Mouse (Mus musculus): Measurements from ENCODE around the gene Prelid3b. TPM values are rescaled to one million over a fixed set of nuclear protein-coding genes. Genes with fewer than 3 reads are reported as not detected.

Prelid3b gene
- polyA plus RNA-seq, 1 experiment from 2014 or later: 130 TPM

DNA sequence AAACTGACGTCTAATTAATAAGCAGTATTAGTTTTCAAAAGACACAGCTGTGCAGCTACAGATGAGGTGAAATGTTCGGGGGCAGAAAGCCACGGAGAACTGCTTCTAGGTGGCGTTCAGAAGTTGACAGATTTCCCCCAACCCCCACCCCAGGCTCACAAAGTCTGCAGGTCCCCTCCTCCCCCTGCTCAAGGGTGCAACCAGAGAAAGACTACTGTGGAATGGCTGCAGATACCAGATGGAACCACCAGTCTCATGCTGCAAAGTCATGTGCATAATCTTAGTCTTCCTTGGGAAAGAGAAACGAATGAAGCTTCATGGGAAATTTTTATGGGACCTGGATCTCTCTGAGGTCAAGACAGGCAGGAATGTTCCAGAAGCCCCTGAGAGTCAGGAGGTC is 29.4 kb upstream of the Prelid3b start:
- WGBS: 46% methylated on average over 5 of the region's 5 CpGs
- H3K9ac ChIP-seq (ENCODE audit: low read depth, low read length): no peak overlapping the region

DNA sequence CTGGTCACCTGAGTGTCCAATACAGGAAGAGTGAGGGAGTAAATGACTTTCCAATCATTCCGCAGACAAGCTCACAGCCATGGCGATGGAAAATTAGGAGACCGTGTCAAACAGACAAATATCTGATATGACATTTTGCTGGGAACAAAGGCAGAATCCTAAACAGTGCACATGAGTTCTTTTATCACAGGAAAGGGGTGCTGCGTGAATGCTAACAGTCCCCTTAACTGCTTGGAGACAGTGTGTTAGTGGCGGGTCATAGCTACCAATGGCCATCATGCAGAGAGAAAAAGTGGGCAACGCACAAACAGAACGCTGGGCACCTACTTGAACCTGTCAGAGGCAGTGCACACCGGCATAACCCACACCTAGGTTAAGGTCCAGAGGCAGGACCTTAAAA is 28.6 kb upstream of the Prelid3b start:
- H3K4me2 ChIP-seq (replicated peaks; ENCODE audit: low read depth, low read length): no peak overlapping the region
- H3K27ac ChIP-seq (ENCODE audit: low read depth, low read length): no peak overlapping the region
- no peaks in the 10 kb centered on the region for H3K27me3 ChIP-seq (ENCODE audit: control insufficient read depth, insufficient read depth, low read length)
- H3K36me3 ChIP-seq (ENCODE audit: control insufficient read depth, insufficient read depth, low read length): no peaks in the 10 kb centered on the region
- 91% methylated on average over 8 of the region's 8 CpGs for WGBS
- no peak overlapping the region for H3K9ac ChIP-seq (ENCODE audit: low read depth, low read length)
- no peak overlapping the region for H3K4me3 ChIP-seq (ENCODE audit: low read depth, low read length)
- no peaks in the 10 kb centered on the region for H3K4me1 ChIP-seq (replicated peaks; ENCODE audit: control insufficient read depth, insufficient read depth, low read length)
- DNase-seq (ENCODE audit: low spot score): no peak
- H3K9me3 ChIP-seq (ENCODE audit: control insufficient read depth, low read length): no peaks in the 10 kb centered on the region
- 0 out of 2 replicates have a peak, but pooled peaks have one; percentile 10 for ATAC-seq (ENCODE audit: low FRiP score)

More for the DNA sequence above, 29.4 kb upstream of the Prelid3b start:
- Histone ChIP-seq H3K36me3 (ENCODE audit: control insufficient read depth, insufficient read depth, low read length) (no peaks in the 10 kb centered on the region), H3K9me3 (ENCODE audit: control insufficient read depth, low read length) (no peaks in the 10 kb centered on the region), H3K4me1 (replicated peaks; ENCODE audit: control insufficient read depth, insufficient read depth, low read length) (no peaks in the 10 kb centered on the region), H3K27me3 (ENCODE audit: control insufficient read depth, insufficient read depth, low read length) (no peaks in the 10 kb centered on the region), H3K4me3 (ENCODE audit: low read depth, low read length) (no peak overlapping the region), H3K4me2 (replicated peaks; ENCODE audit: low read depth, low read length) (no peak overlapping the region), H3K27ac (ENCODE audit: low read depth, low read length) (no peak overlapping the region)
- no peak for DNase-seq (ENCODE audit: low spot score)
- ATAC-seq (ENCODE audit: low FRiP score): no peak

DNA sequence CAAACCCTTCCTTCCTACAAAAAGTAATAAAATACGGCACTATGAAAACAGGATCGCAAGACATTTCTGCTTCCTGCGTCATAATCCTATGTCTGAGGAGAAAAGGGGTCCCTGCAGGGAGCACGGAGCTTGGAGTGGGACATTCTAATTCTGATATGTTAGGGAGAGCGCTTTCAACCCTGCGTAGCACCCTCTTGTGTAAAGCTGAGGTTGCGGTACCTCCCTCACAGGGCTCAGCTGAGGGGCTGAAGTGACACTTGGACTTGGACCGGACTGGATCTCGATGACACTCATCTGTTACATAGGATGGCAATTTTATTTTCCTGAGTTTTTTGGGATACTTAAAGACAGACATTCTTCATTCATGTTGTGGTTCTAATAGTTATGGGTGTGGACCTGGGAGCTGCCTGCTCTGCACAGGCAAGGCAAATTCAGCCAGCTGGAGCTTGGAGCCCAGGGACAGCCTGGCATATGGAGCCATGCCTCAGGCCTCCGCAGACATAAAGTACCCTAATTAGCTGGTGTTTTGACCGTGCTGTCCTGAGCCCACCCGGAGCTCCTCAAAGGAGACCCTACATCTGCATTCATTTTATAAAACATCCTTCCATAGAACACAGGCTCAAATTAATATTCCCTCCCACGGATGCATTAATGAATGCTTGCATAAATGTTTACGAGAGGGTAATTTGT is 28.1 kb upstream of the Prelid3b start:
- H3K4me2 ChIP-seq (replicated peaks; ENCODE audit: low read depth, low read length): no peak overlapping the region
- no peaks in the 10 kb centered on the region for H3K9me3 ChIP-seq (ENCODE audit: control insufficient read depth, low read length)
- H3K27ac ChIP-seq (ENCODE audit: low read depth, low read length): no peak overlapping the region
- no peak overlapping the region for H3K9ac ChIP-seq (ENCODE audit: low read depth, low read length)
- DNase-seq (ENCODE audit: low spot score) (no peak), ATAC-seq (ENCODE audit: low FRiP score) (peak; percentile 64)
- WGBS: 81% methylated on average over 14 of the region's 14 CpGs
- H3K36me3 ChIP-seq (ENCODE audit: control insufficient read depth, insufficient read depth, low read length): no peaks in the 10 kb centered on the region
- H3K27me3 ChIP-seq (ENCODE audit: control insufficient read depth, insufficient read depth, low read length): no peaks in the 10 kb centered on the region
- H3K4me3 ChIP-seq (ENCODE audit: low read depth, low read length): no peak overlapping the region
- H3K4me1 ChIP-seq (replicated peaks; ENCODE audit: control insufficient read depth, insufficient read depth, low read length): no peaks in the 10 kb centered on the region

DNA sequence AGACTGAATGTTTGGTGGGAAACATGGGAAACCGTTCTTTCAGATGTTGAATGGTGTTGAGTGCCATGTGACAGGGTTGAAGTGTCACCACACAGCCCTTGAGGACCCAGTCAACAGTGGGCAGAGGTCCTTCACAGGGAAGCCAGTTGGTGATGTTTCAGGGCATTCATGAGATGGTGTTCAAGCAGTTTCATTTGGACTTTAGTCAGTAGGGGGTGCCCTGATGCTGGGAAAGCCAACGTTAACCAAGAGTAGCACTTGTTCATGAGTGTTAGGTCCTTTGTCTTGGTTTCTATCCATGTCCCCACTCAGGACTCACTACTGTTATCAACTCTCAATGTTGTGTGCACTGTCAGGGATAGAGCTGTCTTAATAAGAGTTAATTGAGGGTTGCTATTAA is 20.0 kb upstream of the Prelid3b start:
- Histone ChIP-seq H3K4me1 (replicated peaks; ENCODE audit: control insufficient read depth, insufficient read depth, low read length) (no peaks in the 10 kb centered on the region), H3K27ac (ENCODE audit: low read depth, low read length) (no peak overlapping the region), H3K9me3 (ENCODE audit: control insufficient read depth, low read length) (no peaks in the 10 kb centered on the region), H3K4me3 (ENCODE audit: low read depth, low read length) (no peak overlapping the region), H3K4me2 (replicated peaks; ENCODE audit: low read depth, low read length) (no peak overlapping the region), H3K27me3 (ENCODE audit: control insufficient read depth, insufficient read depth, low read length) (no peaks in the 10 kb centered on the region), H3K9ac (ENCODE audit: low read depth, low read length) (no peak overlapping the region), H3K36me3 (ENCODE audit: control insufficient read depth, insufficient read depth, low read length) (no peaks in the 10 kb centered on the region)
- WGBS: 87% methylated on average over 2 of the region's 2 CpGs
- ATAC-seq (ENCODE audit: low FRiP score) (no peak), DNase-seq (ENCODE audit: low spot score) (no peak)

DNA sequence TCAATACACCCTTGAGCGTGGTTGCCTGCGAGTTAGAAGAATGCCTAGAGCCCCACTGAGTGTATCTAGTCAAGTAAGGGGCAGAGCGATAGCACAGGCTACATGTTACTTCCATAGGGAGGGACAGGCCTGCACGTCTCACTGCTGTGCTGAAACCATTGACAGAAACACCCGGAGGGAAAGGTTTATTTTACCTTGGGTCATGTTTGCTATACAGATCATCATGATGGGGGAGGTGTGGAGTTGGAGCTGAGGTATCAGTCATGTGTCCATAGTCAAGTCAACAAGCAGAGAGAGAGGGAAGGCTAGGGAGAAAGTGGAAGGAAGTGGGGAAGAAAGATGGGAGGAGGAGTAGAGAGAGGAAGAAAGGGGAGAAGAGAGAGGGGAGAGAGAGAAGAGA is 14.1 kb upstream of the Prelid3b start:
- Histone ChIP-seq H3K4me2 (replicated peaks; ENCODE audit: low read depth, low read length) (no peak overlapping the region), H3K4me3 (ENCODE audit: low read depth, low read length) (no peak overlapping the region), H3K27ac (ENCODE audit: low read depth, low read length) (no peak overlapping the region), H3K4me1 (replicated peaks; ENCODE audit: control insufficient read depth, insufficient read depth, low read length) (no peaks in the 10 kb centered on the region), H3K27me3 (ENCODE audit: control insufficient read depth, insufficient read depth, low read length) (no peaks in the 10 kb centered on the region), H3K9me3 (ENCODE audit: control insufficient read depth, low read length) (no peaks in the 10 kb centered on the region), H3K36me3 (ENCODE audit: control insufficient read depth, insufficient read depth, low read length) (no peaks in the 10 kb centered on the region), H3K9ac (ENCODE audit: low read depth, low read length) (no peak overlapping the region)
- ATAC-seq (ENCODE audit: low FRiP score) (no peak), DNase-seq (ENCODE audit: low spot score) (no peak)
- WGBS: 86% methylated on average over 5 of the region's 5 CpGs

DNA sequence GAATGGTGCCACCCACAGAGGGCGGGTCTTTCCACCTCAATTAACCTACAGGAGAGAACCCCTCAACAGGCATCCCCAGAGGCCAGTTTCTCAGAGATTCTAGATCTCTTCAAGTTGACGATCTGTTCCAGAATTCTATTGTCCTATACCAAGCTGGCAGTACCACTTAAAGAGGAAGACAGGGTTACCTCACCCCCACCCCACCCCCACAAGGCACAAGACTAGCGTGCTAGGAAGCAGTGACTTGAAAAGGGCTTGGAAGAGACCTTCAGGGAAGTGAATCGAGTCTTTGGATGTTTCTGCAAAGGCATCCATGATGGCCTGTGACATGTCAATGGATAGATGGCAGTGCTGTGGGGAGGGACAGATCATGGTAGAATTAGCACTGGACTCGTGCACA is 5.9 kb upstream of the Prelid3b start:
- no peak overlapping the region for H3K4me2 ChIP-seq (replicated peaks; ENCODE audit: low read depth, low read length)
- no peaks in the 10 kb centered on the region for H3K9me3 ChIP-seq (ENCODE audit: control insufficient read depth, low read length)
- no peaks in the 10 kb centered on the region for H3K4me1 ChIP-seq (replicated peaks; ENCODE audit: control insufficient read depth, insufficient read depth, low read length)
- no peak for ATAC-seq (ENCODE audit: low FRiP score)
- no peak overlapping the region for H3K9ac ChIP-seq (ENCODE audit: low read depth, low read length)
- no peak overlapping the region for H3K4me3 ChIP-seq (ENCODE audit: low read depth, low read length)
- 78% methylated on average over 5 of the region's 5 CpGs for WGBS
- DNase-seq (ENCODE audit: low spot score): no peak
- no peak overlapping the region for H3K27ac ChIP-seq (ENCODE audit: low read depth, low read length)
- no peaks in the 10 kb centered on the region for H3K27me3 ChIP-seq (ENCODE audit: control insufficient read depth, insufficient read depth, low read length)
- H3K36me3 ChIP-seq (ENCODE audit: control insufficient read depth, insufficient read depth, low read length): no peaks in the 10 kb centered on the region

DNA sequence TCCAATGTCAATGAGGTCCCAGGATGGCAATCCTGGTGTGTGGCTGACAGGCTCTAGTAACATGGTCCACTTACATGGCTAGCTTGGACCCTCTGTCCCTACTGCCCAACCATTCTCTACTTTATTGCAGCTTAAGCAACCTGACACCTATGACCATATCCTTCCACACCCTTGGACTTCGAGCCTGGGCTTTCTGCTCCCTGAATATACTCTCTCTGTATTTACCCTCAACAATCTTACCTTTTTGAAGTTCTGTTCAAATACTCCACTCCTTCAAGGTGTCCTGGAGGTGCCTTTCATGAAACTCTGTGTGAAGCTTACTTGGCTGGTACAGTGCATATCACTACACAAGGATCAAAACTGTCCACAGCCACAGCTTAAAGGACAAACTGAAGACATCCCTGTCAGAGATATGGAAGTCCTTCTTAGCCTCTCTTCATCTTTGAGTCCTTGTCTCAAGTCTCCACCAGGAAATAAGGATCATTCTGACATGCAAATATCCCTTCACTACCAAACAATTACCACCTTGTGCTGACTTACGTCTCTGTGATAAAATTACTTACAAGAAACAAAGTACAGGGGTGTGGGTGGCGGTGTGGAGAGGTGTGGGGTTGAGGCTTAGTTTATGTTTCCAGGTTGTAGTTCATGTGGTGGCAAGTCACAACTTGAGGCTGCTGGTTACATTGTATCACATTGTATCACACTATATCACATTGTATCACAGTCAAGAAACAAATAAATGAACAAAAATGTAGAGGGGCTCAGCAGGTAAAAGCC is 4.8 kb upstream of the Prelid3b start:
- H3K4me1 ChIP-seq (replicated peaks; ENCODE audit: control insufficient read depth, insufficient read depth, low read length): 0 out of 2 replicates have a peak, but pooled peaks cover 2% of the 10 kb centered on the region
- WGBS: 90% methylated on average over 3 of the region's 3 CpGs
- H3K4me2 ChIP-seq (replicated peaks; ENCODE audit: low read depth, low read length): no peak overlapping the region
- no peak overlapping the region for H3K9ac ChIP-seq (ENCODE audit: low read depth, low read length)
- no peak for ATAC-seq (ENCODE audit: low FRiP score)
- DNase-seq (ENCODE audit: low spot score): no peak
- H3K4me3 ChIP-seq (ENCODE audit: low read depth, low read length): no peak overlapping the region
- H3K36me3 ChIP-seq (ENCODE audit: control insufficient read depth, insufficient read depth, low read length): no peaks in the 10 kb centered on the region
- no peak overlapping the region for H3K27ac ChIP-seq (ENCODE audit: low read depth, low read length)
- H3K27me3 ChIP-seq (ENCODE audit: control insufficient read depth, insufficient read depth, low read length): no peaks in the 10 kb centered on the region
- H3K9me3 ChIP-seq (ENCODE audit: control insufficient read depth, low read length): no peaks in the 10 kb centered on the region

DNA sequence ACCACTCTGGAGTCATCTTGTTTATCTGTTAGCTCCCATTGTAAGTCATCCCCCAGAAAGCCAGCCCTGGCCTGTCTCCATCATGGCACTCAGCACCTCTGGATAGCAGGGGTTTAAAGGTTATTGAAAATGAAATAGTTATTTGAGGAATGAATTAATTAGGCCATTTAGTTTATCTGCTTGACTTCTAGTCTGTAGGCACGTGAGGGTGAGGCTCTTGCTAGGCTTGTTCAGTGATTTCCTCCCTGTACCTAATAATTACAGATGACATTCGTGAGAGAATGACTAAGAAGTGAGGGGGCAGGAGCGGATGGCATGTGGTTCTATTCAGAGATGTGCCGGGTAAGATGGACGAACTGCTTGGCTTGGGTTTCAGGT is 658 bp upstream of the Prelid3b start:
- Histone ChIP-seq H3K4me2 (replicated peaks; ENCODE audit: low read depth, low read length) (peak overlapping the region; percentile 48), H3K27ac (ENCODE audit: low read depth, low read length) (no peak overlapping the region), H3K9me3 (ENCODE audit: control insufficient read depth, low read length) (no peaks in the 10 kb centered on the region), H3K4me1 (replicated peaks; ENCODE audit: control insufficient read depth, insufficient read depth, low read length) (0 out of 2 replicates have a peak, but pooled peaks cover 2% of the 10 kb centered on the region), H3K4me3 (ENCODE audit: low read depth, low read length) (peak overlapping the region; percentile 31), H3K9ac (ENCODE audit: low read depth, low read length) (peak overlapping the region; percentile 55), H3K36me3 (ENCODE audit: control insufficient read depth, insufficient read depth, low read length) (no peaks in the 10 kb centered on the region), H3K27me3 (ENCODE audit: control insufficient read depth, insufficient read depth, low read length) (no peaks in the 10 kb centered on the region)
- ATAC-seq (ENCODE audit: low FRiP score): no peak
- no peak for DNase-seq (ENCODE audit: low spot score)
- 85% methylated on average over 5 of the region's 5 CpGs for WGBS

DNA sequence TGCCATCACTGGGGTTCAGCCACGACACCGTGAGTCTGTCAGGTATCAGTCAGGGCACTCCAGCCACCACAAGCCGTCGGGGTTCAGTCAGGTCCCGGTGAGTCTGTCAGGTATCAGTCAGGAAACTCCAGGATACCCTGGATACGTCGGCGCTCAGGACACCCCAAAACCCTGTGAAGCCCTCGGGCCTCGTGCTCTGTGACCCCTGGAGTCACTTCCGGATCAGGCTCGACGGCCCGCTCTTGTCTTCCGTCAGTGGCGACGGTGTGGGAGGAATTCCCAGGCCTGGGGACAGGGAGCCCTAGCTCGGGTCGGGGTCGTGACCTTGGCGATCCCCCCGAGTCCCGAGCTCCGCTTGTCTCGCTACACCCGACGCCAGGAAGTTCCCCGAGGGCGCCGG is 474 bp downstream of the Prelid3b start:
- H3K9me3 ChIP-seq (ENCODE audit: control insufficient read depth, low read length): no peaks in the 10 kb centered on the region
- no peaks in the 10 kb centered on the region for H3K36me3 ChIP-seq (ENCODE audit: control insufficient read depth, insufficient read depth, low read length)
- H3K4me2 ChIP-seq (replicated peaks; ENCODE audit: low read depth, low read length): peak overlapping the region; percentile 67
- DNase-seq (ENCODE audit: low spot score): no peak
- H3K4me1 ChIP-seq (replicated peaks; ENCODE audit: control insufficient read depth, insufficient read depth, low read length): 0 out of 2 replicates have a peak, but pooled peaks cover 2% of the 10 kb centered on the region
- 0 out of 2 replicates have a peak overlapping the region, but pooled peaks have one; percentile 27 for H3K27ac ChIP-seq (ENCODE audit: low read depth, low read length)
- H3K27me3 ChIP-seq (ENCODE audit: control insufficient read depth, insufficient read depth, low read length): no peaks in the 10 kb centered on the region
- H3K4me3 ChIP-seq (ENCODE audit: low read depth, low read length): peak overlapping the region; percentile 72
- 9% methylated on average over 30 of the region's 30 CpGs for WGBS
- ATAC-seq (ENCODE audit: low FRiP score): peak; percentile 52
- peak overlapping the region; percentile 78 for H3K9ac ChIP-seq (ENCODE audit: low read depth, low read length)

All from hindbrain, embryonic 11.5 days (tissue).